Comparison of ENCODE assay signal across 8 mouse cellular contexts in genomic region chr2:138278853-138279640, GRCm38 (mm10). TPM values are rescaled to one million over a fixed set of nuclear protein-coding genes. Genes with fewer than 3 reads are reported as not detected.
A peak's percentile ranks its signal among the peaks of the same experiment; 100 is the strongest.
DNase-seq lines count a peak whose midpoint lies in the region; ATAC-seq and TF ChIP-seq lines count a peak whose summit lies in the region.

No protein-coding gene starts in this region.

- peak overlapping the region; percentile 60 for H3K4me3 ChIP-seq in kidney, adult 2 months (ENCODE audit: insufficient read depth, low read depth, low read length)
- peak overlapping the region; percentile 23 for H3K4me3 ChIP-seq in embryonic fibroblast, embryonic 13.5 days (ENCODE audit: insufficient read depth, low read length)
- H3K4me3 ChIP-seq in hindbrain, embryonic 15.5 days: peak overlapping the region; percentile 51
- H3K4me3 ChIP-seq in midbrain, embryonic 12.5 days: peak overlapping the region; percentile 30

- WGBS in kidney, adult 2 months: 56% methylated on average over 15 of the region's 15 CpGs
- 66% methylated on average over 15 of the region's 15 CpGs for WGBS in hindbrain, embryonic 15.5 days
- WGBS in midbrain, embryonic 12.5 days: 64% methylated on average over 15 of the region's 15 CpGs

- H3K4me2 ChIP-seq in hindbrain, embryonic 15.5 days: peak overlapping the region; percentile 69
- peak overlapping the region; percentile 46 for H3K4me2 ChIP-seq in midbrain, embryonic 12.5 days (replicated peaks)

- H3K27ac ChIP-seq in kidney, adult 2 months (ENCODE audit: insufficient read depth, low read depth, low read length): peak overlapping the region; percentile 80
- H3K27ac ChIP-seq in embryonic fibroblast, embryonic 13.5 days (ENCODE audit: insufficient read depth, low read length): no peak overlapping the region
- peak overlapping the region; percentile 78 for H3K27ac ChIP-seq in hindbrain, embryonic 15.5 days (replicated peaks)
- H3K27ac ChIP-seq in midbrain, embryonic 12.5 days (replicated peaks): peak overlapping the region; percentile 44

- no peak for TF ChIP-seq POLR2A in kidney, adult 2 months (IDR thresholded peaks at IDR 0.05; ENCODE audit: low read depth, low read length)
- TF ChIP-seq POLR2A in embryonic fibroblast, embryonic 13.5 days (IDR thresholded peaks at IDR 0.05; ENCODE audit: low read depth, low read length): no peak

- TF ChIP-seq CTCF in kidney, adult 2 months (conservative IDR thresholded peaks at IDR 0.05; ENCODE audit: insufficient read depth, insufficient read length, low read depth, low read length): no peak
- no peak for TF ChIP-seq CTCF in embryonic fibroblast, embryonic 13.5 days (IDR thresholded peaks at IDR 0.05; ENCODE audit: borderline replicate concordance, insufficient read depth, low read length)

- ATAC-seq in hindbrain, embryonic 15.5 days (ENCODE audit: low FRiP score, low read depth): no peak
- ATAC-seq in midbrain, embryonic 12.5 days (ENCODE audit: low FRiP score, low read depth): no peak

- peaks cover 6% of the 10 kb centered on the region; the same call in 1 of the 2 replicates for H3K4me1 ChIP-seq in kidney, adult 2 months (ENCODE audit: control insufficient read depth, insufficient read depth, low read length)
- peaks cover 4% of the 10 kb centered on the region for H3K4me1 ChIP-seq in embryonic fibroblast, embryonic 13.5 days (ENCODE audit: control insufficient read depth, insufficient read depth, low read length)
- H3K4me1 ChIP-seq in hindbrain, embryonic 15.5 days (replicated peaks): peaks cover 44% of the 10 kb centered on the region
- peaks cover 37% of the 10 kb centered on the region for H3K4me1 ChIP-seq in midbrain, embryonic 12.5 days

- H3K27me3 ChIP-seq in kidney, adult 2 months (replicated peaks; ENCODE audit: control insufficient read depth, insufficient read depth, low read length): no peaks in the 10 kb centered on the region
- H3K27me3 ChIP-seq in hindbrain, embryonic 15.5 days: no peaks in the 10 kb centered on the region
- no peaks in the 10 kb centered on the region for H3K27me3 ChIP-seq in midbrain, embryonic 12.5 days

- no peaks in the 10 kb centered on the region; the same call in 1 of the 2 replicates for H3K36me3 ChIP-seq in kidney, adult 2 months (ENCODE audit: control insufficient read depth, insufficient read depth, low read length)
- H3K36me3 ChIP-seq in hindbrain, embryonic 15.5 days: peaks cover 6% of the 10 kb centered on the region; the same call in 1 of the 2 replicates
- H3K36me3 ChIP-seq in midbrain, embryonic 12.5 days: peaks cover 12% of the 10 kb centered on the region

- no peaks in the 10 kb centered on the region for H3K9me3 ChIP-seq in hindbrain, embryonic 15.5 days
- no peaks in the 10 kb centered on the region for H3K9me3 ChIP-seq in midbrain, embryonic 12.5 days

- DNase-seq in kidney, adult 2 months: no peak
- DNase-seq in kidney, postnatal 14 days: no peak
- no peak for DNase-seq in testis, postnatal 14 days (ENCODE audit: low spot score)
- no peak for DNase-seq in retina, postnatal 1 day
- no peak for DNase-seq in adrenal gland, adult 2 months

- H3K9ac ChIP-seq in hindbrain, embryonic 15.5 days: peak overlapping the region; percentile 50
- H3K9ac ChIP-seq in midbrain, embryonic 12.5 days (replicated peaks): peak overlapping the region; percentile 29

RNA-seq across cellular contexts. Expression of gene Btbd3, which starts 22.7 kb away (rescaled TPM):
- polyA plus RNA-seq in kidney, adult 2 months (2012; rRNA removed): 6.7 and 6.9 TPM in 2 replicates
- 23.0 and 26.1 TPM in 2 replicates for polyA plus RNA-seq in embryonic fibroblast, embryonic 13.5 days (2011; ENCODE audit: insufficient read length, low read depth, missing spikeins)
- 25.9 and 36.7 TPM in 2 replicates for polyA plus RNA-seq in hindbrain, embryonic 15.5 days (2015; fragmentation: Nextera tagmentation; extraction: Ambion mirVana)
- 18.8 and 19.5 TPM in 2 replicates for polyA plus RNA-seq in midbrain, embryonic 12.5 days (2016; fragmentation: Nextera tagmentation; extraction: Ambion mirVana)
- 10 to 100 TPM; 18.3 to 19.7 TPM for total RNA-seq in adrenal gland, adult 2 months (2021)
- 4.1 and 4.5 TPM in 2 replicates for polyA plus RNA-seq in adrenal gland, adult 2 months (2012; rRNA removed)
